Mouse (Mus musculus) cerebellum, postnatal 4 days (tissue): Measurements from ENCODE around the gene Lpo.
A peak's percentile ranks its signal among the peaks of the same experiment; 100 is the strongest.

ENCODE experiments used
- DNase-seq, 2 experiments: peaks; one replicate each; pipeline ENCODE4 v3.0.0; 2022; ENCODE audit warnings: low spot score in 2 of 2, mixed read lengths in 1 of 2

Lpo gene

GRCm38 (mm10) chr11:87805448-87805847 is 22.6 kb downstream of the Lpo start:
- DNase-seq = no peak

DNA sequence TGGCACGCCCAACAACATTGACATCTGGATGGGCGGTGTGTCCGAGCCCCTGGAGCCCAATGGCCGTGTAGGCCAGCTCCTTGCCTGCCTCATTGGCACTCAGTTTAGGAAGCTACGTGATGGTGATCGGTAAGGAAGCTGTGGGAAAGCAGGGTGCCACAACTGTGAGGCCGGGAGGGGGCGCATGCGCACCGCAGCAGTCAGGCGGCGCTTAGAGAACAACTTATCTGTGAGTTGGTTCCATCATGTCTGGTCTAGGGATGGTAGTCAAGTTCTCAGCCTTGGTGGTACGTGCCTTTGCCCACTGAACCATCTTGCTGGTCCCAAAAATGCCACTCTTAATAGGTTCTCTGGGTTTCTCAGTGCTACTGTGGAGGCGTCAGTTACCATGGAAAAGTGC is 25.5 kb downstream of the Lpo start:
- peak in 1 of 2 experiments; percentile 36 for DNase-seq

DNA sequence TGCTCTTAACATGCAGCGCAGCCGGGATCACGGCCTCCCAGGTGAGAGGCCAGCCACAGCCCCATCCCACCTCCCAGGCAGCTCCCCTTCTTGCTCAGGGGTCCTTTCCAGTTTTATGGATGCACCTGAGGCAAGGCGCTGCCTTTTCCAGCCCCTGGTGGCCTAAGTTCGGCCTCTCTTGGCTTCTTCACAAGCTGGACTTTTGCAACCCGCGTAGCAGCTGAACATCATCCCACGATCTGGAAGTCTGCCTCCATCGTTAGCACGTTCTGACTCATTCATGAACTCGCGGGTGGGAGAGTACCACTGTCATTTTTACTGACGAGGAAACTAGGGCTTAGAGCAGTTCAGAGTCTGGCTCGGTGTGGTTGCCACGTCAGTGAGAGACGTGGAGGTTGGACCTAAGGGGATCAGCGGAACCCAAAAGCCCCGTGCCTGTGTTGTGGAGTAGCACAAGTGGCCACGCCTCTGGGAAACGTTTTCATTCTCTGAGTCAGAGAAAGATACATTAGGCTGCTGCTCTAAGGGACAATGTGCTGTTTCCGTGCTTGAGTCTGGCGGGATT is 26.3 kb downstream of the Lpo start:
- no peak for DNase-seq

- DNase-seq = no peak
These were observed 34.6 kb downstream of the Lpo start, which contains the start of gene Mpo for GRCm38 (mm10) chr11:87793460-87793859. Mpo (plus strand) TSS chr11:87793581.

DNA sequence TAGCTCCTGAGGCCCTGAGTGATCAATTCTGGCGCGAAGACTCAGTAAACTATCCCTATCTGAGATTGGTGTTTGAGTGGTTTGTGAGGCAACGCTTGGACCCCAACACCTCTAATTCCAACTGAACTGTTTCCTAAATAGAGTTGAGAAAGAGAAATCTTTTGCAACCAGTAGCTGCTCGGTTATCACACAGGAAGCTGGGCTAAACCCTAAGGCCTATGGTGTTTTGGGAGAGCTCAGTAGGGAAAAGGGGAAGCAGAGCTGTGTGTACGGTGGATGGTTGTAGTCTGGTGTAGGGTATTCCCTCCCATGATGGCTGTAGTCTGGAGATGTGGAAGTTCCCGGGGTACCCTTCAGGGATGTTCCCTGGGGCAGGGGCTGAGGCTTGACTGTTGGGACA is 38.0 kb downstream of the Lpo start:
- DNase-seq = no peak

GRCm38 (mm10) chr11:87780130-87780529 is 48.0 kb downstream of the Lpo start:
- DNase-seq = no peak

GRCm38 (mm10) chr11:87779392-87779791 is 48.7 kb downstream of the Lpo start:
- DNase-seq = no peak

DNA sequence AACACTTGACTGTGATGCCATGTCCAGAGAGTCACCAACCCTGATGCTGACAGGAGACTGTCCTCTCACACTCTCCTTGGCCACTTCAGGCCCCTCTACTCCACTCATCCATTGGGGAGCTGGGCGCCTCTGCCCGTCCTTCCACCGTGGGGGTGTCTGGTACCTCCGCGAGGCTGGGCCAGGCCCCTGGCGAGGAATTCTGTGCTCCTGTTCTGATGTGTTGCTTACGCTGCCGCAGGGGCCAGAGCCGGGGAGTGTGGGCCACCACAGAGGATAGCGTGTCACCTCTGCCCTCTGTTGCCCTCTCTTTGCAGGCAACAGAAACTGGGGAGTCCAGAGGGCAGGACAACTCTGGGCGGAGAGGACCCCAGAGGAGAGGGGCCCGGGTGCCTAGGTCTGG is 49.2 kb downstream of the Lpo start:
- DNase-seq = no peak

DNA sequence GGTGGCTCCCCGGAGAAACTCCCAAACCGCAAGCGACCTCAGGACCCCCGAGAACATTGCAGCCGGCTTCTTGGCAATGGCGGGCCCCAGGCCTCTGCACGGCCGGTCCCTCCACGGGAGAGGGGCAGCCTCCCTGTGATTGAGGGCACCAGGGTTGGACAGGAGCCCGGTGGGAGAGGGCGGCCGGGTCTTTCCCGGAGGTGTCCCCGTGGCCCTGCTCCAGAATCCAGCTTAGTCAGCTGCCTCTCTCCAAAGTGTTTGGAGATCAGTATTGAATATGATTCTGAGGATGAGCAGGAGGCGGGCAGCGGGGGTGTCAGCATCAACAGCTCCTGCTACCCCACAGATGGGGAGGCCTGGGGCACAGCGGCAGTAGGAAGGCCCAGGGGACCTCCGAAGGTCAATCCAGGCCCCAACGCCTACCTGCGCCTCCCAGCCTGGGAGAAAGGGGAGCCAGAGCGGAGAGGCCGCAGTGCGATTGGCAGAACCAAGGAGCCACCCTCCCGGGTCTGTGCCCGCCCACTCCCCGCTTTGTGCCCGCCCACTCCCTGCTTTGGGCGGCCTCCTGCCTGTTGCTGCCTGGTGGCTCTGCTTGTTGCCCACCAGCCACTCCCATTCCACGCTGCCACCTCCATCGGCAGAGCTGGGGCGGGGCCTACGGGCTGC is 49.9 kb downstream of the Lpo start:
- DNase-seq = peak in 1 of 2 experiments; percentile 71

DNA sequence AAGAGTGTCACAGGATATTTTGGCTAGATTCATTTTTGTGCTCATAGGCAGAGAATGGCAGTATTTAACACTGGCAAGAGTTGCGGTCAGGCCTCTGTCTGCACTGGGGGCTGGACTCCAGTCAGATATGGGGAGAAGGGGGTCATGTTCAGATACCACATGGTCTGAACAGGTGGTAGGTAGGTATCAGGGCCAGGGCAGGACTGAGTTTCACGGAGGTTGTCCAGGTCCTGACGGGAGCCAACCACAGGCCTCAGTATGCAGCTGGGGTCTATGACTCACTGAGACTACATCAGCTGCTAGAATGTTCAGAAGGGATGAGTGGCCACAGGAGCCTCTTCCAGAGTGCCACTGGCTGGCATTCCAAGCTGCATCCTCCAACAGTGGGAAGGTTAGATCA is 55.7 kb downstream of the Lpo start:
- no peak for DNase-seq

DNA sequence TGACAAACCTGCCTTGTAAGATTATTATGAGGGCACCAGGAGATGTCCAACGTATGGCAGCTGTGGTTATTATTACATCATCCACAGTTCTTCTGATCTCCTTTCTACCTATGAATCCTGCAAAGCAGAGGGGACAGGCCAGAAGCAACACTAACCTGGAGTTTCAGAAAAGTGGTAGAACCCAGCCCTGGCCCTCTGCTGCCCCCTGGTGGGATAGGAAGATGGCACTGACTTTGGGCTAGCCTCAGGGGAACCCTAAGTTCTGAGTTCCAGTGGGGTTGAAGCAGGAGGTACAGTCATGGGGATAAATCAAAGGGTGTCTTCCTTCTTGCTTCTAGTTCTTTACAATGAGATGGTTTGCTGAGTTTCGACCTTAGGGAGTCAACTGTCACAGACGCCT is 57.1 kb downstream of the Lpo start:
- peak; percentile 61 to 70 for DNase-seq

DNA sequence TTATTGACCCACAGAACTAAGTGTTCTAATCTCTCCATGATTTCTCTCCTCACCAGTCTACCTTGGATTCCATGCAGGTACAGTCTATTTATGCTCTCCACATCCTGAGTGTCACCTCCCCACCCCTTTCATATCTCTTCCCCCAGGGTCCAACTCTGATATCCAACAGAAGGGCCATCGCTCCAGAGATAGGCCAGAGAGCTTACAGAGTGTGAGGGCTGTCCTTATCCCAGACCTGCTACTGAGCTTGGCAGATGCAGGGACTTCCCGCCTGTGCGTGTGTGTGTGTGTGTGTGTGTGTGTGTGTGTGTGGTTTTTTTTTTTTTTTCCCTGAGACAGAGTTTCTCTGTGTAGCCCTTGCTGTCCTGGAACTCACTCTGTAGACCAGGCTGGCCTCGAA is 59.3 kb downstream of the Lpo start:
- no peak for DNase-seq

DNA sequence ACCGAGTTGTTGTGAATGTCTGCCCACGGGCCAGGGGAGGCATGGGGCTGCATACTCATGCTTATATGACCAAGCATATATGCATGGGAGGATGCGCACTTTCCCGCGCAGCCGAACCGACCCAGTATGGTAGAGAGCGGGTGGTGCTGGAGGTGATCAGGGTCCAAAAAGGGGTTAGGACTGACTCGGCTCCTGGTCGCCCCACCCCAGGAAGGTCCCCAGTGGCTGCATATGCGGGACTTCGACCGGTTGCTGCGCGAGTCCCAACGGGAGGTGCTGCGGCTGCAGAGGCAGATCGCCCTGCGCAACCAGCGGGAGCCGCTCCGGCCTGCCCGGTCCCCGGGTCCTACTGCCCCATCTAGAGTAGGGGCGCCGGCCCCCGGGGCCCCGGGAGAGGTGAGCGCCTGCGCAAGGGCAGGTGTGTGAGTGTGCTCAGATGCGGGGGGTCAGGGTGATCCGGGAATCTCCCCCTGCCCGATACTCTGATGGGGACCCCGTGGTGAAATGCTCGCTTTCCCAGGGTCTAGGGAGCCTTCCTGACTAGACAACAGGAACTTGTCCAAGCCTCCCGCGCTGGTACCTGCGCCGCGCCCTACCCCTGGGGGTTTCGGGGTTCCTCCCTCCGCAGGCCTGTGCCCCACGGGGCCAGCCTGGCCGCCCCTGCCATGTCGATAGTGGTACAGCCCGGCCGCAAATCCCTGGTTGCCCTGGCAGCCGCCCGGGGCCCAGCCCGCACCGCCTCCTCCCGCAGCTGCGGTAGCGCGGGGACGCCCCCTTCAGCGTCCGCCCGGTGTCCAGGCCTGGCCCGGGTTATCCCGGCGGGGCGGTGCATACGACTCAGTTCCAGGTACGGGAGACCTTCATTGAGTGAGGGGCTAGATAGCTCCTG is 63.9 kb downstream of the Lpo start:
- peak in 1 of 2 experiments; percentile 49 for DNase-seq

- DNase-seq = peak in 1 of 2 experiments; percentile 64
These were observed 64.5 kb downstream of the Lpo start for GRCm38 (mm10) chr11:87763511-87763987.

GRCm38 (mm10) chr11:87762702-87763385 is 65.2 kb downstream of the Lpo start:
- no peak for DNase-seq

GRCm38 (mm10) chr11:87761806-87762701 is 66.0 kb downstream of the Lpo start:
- no peak for DNase-seq

DNA sequence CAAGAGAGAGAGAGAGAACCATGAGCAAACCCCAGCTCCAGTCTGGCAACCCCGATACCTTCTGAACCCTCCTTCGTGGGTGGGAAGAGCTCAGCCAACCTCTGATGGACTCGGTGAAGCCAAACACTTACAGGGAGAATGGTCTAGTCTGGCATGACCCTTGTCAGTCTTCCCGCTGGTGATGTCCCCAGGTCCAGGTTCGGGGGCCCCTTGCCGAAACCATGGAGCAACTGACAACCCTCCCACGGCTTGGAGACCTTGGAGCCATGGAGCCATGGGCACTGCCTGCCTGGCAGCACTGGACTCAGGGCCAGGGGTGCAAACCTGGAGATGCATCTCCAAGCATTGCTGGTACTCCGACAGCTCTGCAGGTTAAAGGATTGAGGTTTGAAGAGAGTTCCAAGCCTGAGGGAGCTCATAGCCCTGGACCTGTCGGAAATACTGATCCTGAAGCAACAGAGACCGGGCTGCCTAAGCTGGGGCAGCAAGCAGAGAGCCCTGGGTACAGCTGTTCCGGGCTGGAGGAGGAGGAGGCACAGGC is 66.8 kb downstream of the Lpo start:
- no peak for DNase-seq

GRCm38 (mm10) chr11:87760301-87761081 is 67.6 kb downstream of the Lpo start, which contains the start of gene Tspoap1:
Tspoap1 (plus strand) TSS chr11:87760541.
- peak in 1 of 2 experiments; percentile 67 for DNase-seq

DNA sequence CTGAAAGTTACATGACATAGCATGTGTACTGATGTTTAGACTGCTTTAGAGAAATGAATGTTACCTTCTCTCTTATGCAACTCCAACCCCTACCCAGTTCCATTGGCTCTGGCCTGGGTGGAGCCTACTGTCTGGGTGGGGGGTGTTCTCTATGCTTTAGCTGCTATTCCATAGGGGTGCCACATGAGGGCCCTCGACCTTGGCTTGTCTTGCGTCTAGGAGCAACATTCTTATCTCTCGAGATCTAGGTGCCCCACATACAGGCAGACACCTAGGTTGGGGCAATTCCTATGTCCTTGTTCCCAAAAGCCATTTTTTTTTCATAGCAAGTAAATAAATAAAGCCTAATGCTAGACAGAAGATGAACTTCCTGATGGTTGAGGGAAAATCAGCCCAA is 68.5 kb downstream of the Lpo start:
- peak in 1 of 2 experiments; percentile 39 for DNase-seq
